Mouse (Mus musculus): ENCODE results near the gene Gm37240.

GRCm38 (mm10) chr3:85172532-85172931, 714.8 kb downstream of the Gm37240 start:
- TF ChIP-seq POLR2A (IDR thresholded peaks at IDR 0.05; ENCODE audit: insufficient read depth, low read depth, low read length) (no peak), CTCF (IDR thresholded peaks at IDR 0.05; ENCODE audit: insufficient read depth, low read depth, low read length) (no peak)

Measured in olfactory bulb, adult 2 months (tissue).